In genomic region chr8:119343606-119344005, GRCm38 (mm10) we compare ENCODE assay signal across 8 mouse cellular contexts. TPM values are rescaled to one million over a fixed set of nuclear protein-coding genes. Genes with fewer than 3 reads are reported as not detected.
DNase-seq lines count a peak whose midpoint lies in the region; ATAC-seq and TF ChIP-seq lines count a peak whose summit lies in the region.

No protein-coding gene starts in this region.

- no peak for TF ChIP-seq EP300 in heart, adult 2 months (IDR thresholded peaks at IDR 0.05; ENCODE audit: insufficient read depth, low read depth, low read length)

- ATAC-seq in forebrain, embryonic 12.5 days (ENCODE audit: low FRiP score): no peak; the same call in 1 of the 2 replicates
- ATAC-seq in liver, embryonic 13.5 days (ENCODE audit: low read depth): no peak; the same call in 1 of the 2 replicates

- peak overlapping the region; percentile 11 for H3K4me3 ChIP-seq in heart, adult 2 months
- peak overlapping the region; percentile 87 for H3K4me3 ChIP-seq in forebrain, embryonic 12.5 days (replicated peaks)
- H3K4me3 ChIP-seq in liver, embryonic 13.5 days (replicated peaks): peak overlapping the region; percentile 93

- no peak overlapping the region for H3K27ac ChIP-seq in heart, adult 2 months
- no peak overlapping the region for H3K27ac ChIP-seq in forebrain, embryonic 12.5 days
- no peak overlapping the region for H3K27ac ChIP-seq in liver, embryonic 13.5 days

- no peak for TF ChIP-seq CTCF in heart, adult 2 months (IDR thresholded peaks at IDR 0.05)

- no peak for DNase-seq in heart, adult 2 months
- DNase-seq in heart, postnatal 14 days: no peak
- peak; percentile 58 for DNase-seq in 3T3-L1 (ENCODE audit: low read depth, low spot score)
- no peak for DNase-seq in liver, embryonic 13.5 days
- no peak for DNase-seq in urinary bladder, adult 18-20 months (ENCODE audit: low spot score in 2 of 2)
- no peak for DNase-seq in gastrocnemius, postnatal 14 days
- no peak for DNase-seq in spleen, postnatal 14 days (ENCODE audit: low spot score in 2 of 2)

- H3K9ac ChIP-seq in heart, adult 2 months (ENCODE audit: low read depth, low read length): no peak overlapping the region
- H3K9ac ChIP-seq in forebrain, embryonic 12.5 days: no peak overlapping the region
- no peak overlapping the region for H3K9ac ChIP-seq in liver, embryonic 13.5 days

- 82% methylated on average over 3 of the region's 3 CpGs for WGBS in heart, adult 2 months
- WGBS in forebrain, embryonic 12.5 days: 86% methylated on average over 3 of the region's 3 CpGs
- 80% methylated on average over 3 of the region's 3 CpGs for WGBS in liver, embryonic 13.5 days (ENCODE audit: insufficient replicate concordance)

- intact Hi-C loops in heart, adult 2 months (cut with DNase I): loop anchor here (10.0 kb wide), 1 partner anchor 1539 kb away; the partner anchor contains the start of gene Mphosph6
- intact Hi-C loops in heart, postnatal 14 days (cut with DNase I): no loop called here
- intact Hi-C loops in gastrocnemius, postnatal 14 days (cut with DNase I; ENCODE audit: low total_unique reads): no loop called here

- H3K27me3 ChIP-seq in heart, adult 2 months (ENCODE audit: control insufficient read depth, insufficient read depth, low read length): no peaks in the 10 kb centered on the region
- peaks cover 24% of the 10 kb centered on the region for H3K27me3 ChIP-seq in forebrain, embryonic 12.5 days
- H3K27me3 ChIP-seq in liver, embryonic 13.5 days: no peaks in the 10 kb centered on the region

- TF ChIP-seq POLR2A in heart, adult 2 months (IDR thresholded peaks at IDR 0.05; ENCODE audit: insufficient read depth, low read depth, low read length): no peak

- peaks cover 3% of the 10 kb centered on the region for H3K4me1 ChIP-seq in heart, adult 2 months (ENCODE audit: control insufficient read depth, insufficient read depth, low read length)
- H3K4me1 ChIP-seq in forebrain, embryonic 12.5 days: peaks cover 9% of the 10 kb centered on the region
- peaks cover 12% of the 10 kb centered on the region for H3K4me1 ChIP-seq in liver, embryonic 13.5 days (replicated peaks)

- peak overlapping the region; percentile 35 for H3K4me2 ChIP-seq in forebrain, embryonic 12.5 days
- peak overlapping the region; percentile 86 for H3K4me2 ChIP-seq in liver, embryonic 13.5 days

- H3K36me3 ChIP-seq in heart, adult 2 months (ENCODE audit: control insufficient read depth, insufficient read depth, low read length): no peaks in the 10 kb centered on the region
- peaks cover 24% of the 10 kb centered on the region for H3K36me3 ChIP-seq in forebrain, embryonic 12.5 days (replicated peaks)
- peaks cover 23% of the 10 kb centered on the region for H3K36me3 ChIP-seq in liver, embryonic 13.5 days

- no peaks in the 10 kb centered on the region for H3K9me3 ChIP-seq in forebrain, embryonic 12.5 days
- peaks cover 5% of the 10 kb centered on the region; the same call in 1 of the 2 replicates for H3K9me3 ChIP-seq in liver, embryonic 13.5 days (replicated peaks)

- no peaks in the 10 kb centered on the region for H3K79me2 ChIP-seq in heart, adult 2 months (replicated peaks; ENCODE audit: control insufficient read depth, insufficient read depth, low read length)

RNA-seq across cellular contexts. Expression of gene Hsbp1, which starts 0.7 kb away (rescaled TPM):
- total RNA-seq in heart, adult 2 months (2021): 100 to 1,000 TPM; 148 to 159 TPM
- polyA plus RNA-seq in heart, adult 2 months (2012; rRNA removed): 132 and 216 TPM in 2 replicates
- 100 to 1,000 TPM; 159 to 166 TPM for total RNA-seq in heart, postnatal 14 days (2021)
- polyA plus RNA-seq in forebrain, embryonic 12.5 days (2016; fragmentation: Nextera tagmentation; extraction: Ambion mirVana): 348 and 359 TPM in 2 replicates
- 86.8 and 94.9 TPM in 2 replicates for polyA plus RNA-seq in liver, embryonic 13.5 days (2015; fragmentation: Nextera tagmentation; extraction: Ambion mirVana)
- 100 to 1,000 TPM; 158 to 164 TPM for total RNA-seq in gastrocnemius, postnatal 14 days (2021)

RNA-seq across cellular contexts. Expression of gene Mlycd, which starts 51.1 kb away (rescaled TPM):
- total RNA-seq in heart, adult 2 months (2021): 100 to 1,000 TPM; 110 to 118 TPM
- 83.8 and 99.1 TPM in 2 replicates for polyA plus RNA-seq in heart, adult 2 months (2012; rRNA removed)
- total RNA-seq in heart, postnatal 14 days (2021): 100 to 1,000 TPM; 102 to 110 TPM
- 13.9 and 14.0 TPM in 2 replicates for polyA plus RNA-seq in forebrain, embryonic 12.5 days (2016; fragmentation: Nextera tagmentation; extraction: Ambion mirVana)
- polyA plus RNA-seq in liver, embryonic 13.5 days (2015; fragmentation: Nextera tagmentation; extraction: Ambion mirVana): 7.3 and 7.7 TPM in 2 replicates
- 10 to 100 TPM; 67.6 to 94.0 TPM for total RNA-seq in gastrocnemius, postnatal 14 days (2021)

Comparison
In these comparisons a context has a peak if more than half of its experiments do, and no peak if none do; other contexts are left out.
1. H3K4me3 ChIP-seq: peak in every context shown above with its lines; median percentile 93 in liver, embryonic 13.5 days; 87 in forebrain, embryonic 12.5 days; 11 in heart, adult 2 months.